Comparison of ENCODE assay signal across 11 mouse cellular contexts in the genomic region with DNA sequence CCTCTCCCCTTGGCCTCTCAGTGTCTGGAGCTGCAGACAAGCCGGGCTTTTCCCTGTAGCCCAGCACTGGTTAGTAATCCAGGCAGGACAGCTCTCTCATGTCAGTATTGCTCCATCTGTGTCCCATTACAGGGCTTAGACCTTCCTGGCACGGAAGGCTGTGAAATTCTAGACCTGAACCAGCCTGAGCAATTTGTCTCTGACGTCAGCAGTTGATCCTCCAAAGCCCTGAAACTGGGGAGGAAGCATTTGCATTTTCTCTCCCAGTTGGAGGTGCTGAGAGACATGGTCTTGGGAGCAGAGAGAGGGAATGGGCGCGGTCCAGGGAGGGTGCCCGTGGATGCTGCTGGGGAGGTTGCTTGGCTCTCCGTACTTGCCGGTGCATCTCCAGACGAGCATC. TPM values are rescaled to one million over a fixed set of nuclear protein-coding genes. Genes with fewer than 3 reads are reported as not detected.
DNase-seq lines count a peak whose midpoint lies in the region; ATAC-seq lines count a peak whose summit lies in the region.
"Had no signal": no experiment of that assay in that cellular context is flagged by ENCODE, and none has a peak within 500 bp of the region (broad histone marks: within the 10 kb centered on the region; RNA-seq: fewer than 3 reads in every experiment).

No protein-coding gene starts in this region.

- H3K4me3 ChIP-seq in intestine, embryonic 16.5 days (ENCODE audit: low read length): no peak overlapping the region
- H3K4me3 ChIP-seq in midbrain, embryonic 11.5 days (ENCODE audit: low read depth, low read length): no peak overlapping the region

- ATAC-seq in intestine, embryonic 16.5 days: peak; percentile 58; the same call in 1 of the 2 replicates
- no peak for ATAC-seq in megakaryocyte progenitor cell, adult 5-6 weeks (replicated peaks; ENCODE audit: poor library complexity)
- ATAC-seq in midbrain, embryonic 11.5 days (ENCODE audit: low FRiP score): no peak

- H3K4me2 ChIP-seq in intestine, embryonic 16.5 days (ENCODE audit: low read depth, low read length): no peak overlapping the region
- H3K4me2 ChIP-seq in midbrain, embryonic 11.5 days: no peak overlapping the region

- no peak overlapping the region for H3K27ac ChIP-seq in intestine, embryonic 16.5 days (ENCODE audit: low read length)
- H3K27ac ChIP-seq in midbrain, embryonic 11.5 days (ENCODE audit: low read depth, low read length): no peak overlapping the region; the same call in 1 of the 2 replicates

- no peak overlapping the region for H3K9ac ChIP-seq in intestine, embryonic 16.5 days (ENCODE audit: low read depth, low read length)
- no peak overlapping the region for H3K9ac ChIP-seq in midbrain, embryonic 11.5 days (ENCODE audit: low read length)

- 35% methylated on average over 9 of the region's 9 CpGs for WGBS in intestine, embryonic 16.5 days
- 42% methylated on average over 9 of the region's 9 CpGs for WGBS in midbrain, embryonic 11.5 days

- peak; percentile 4 to 10 for DNase-seq in heart, adult 9 months (ENCODE audit: low spot score in 2 of 2)
- no peak for DNase-seq in heart, postnatal 25 days (ENCODE audit: low spot score)
- peak; percentile 23 for DNase-seq in urinary bladder, postnatal 25 days (ENCODE audit: low spot score)
- no peak for DNase-seq in urinary bladder, adult 2 months (ENCODE audit: low spot score)
- DNase-seq in midbrain, embryonic 11.5 days (ENCODE audit: low spot score, missing footprints): no peak
- no peak for DNase-seq in adrenal gland, postnatal 36 days
- DNase-seq: heart, postnatal 36 days had no signal

- intact Hi-C loops in heart, postnatal 25 days (cut with DNase I): no loop called here

- peaks cover 4% of the 10 kb centered on the region; the same call in 1 of the 2 replicates for H3K4me1 ChIP-seq in intestine, embryonic 16.5 days (ENCODE audit: control insufficient read depth, insufficient read depth, low read length)
- no peaks in the 10 kb centered on the region; the same call in 1 of the 2 replicates for H3K4me1 ChIP-seq in midbrain, embryonic 11.5 days (ENCODE audit: control insufficient read depth, insufficient read depth, low read length)

- no peaks in the 10 kb centered on the region for H3K27me3 ChIP-seq in intestine, embryonic 16.5 days (replicated peaks; ENCODE audit: control insufficient read depth, insufficient read depth, low read length)
- no peaks in the 10 kb centered on the region for H3K27me3 ChIP-seq in midbrain, embryonic 11.5 days (ENCODE audit: control insufficient read depth, insufficient read depth, low read length)

- H3K36me3 ChIP-seq in intestine, embryonic 16.5 days (ENCODE audit: control insufficient read depth, insufficient read depth, low read length): no peaks in the 10 kb centered on the region
- H3K36me3 ChIP-seq in midbrain, embryonic 11.5 days (ENCODE audit: control insufficient read depth, insufficient read depth, low read length): no peaks in the 10 kb centered on the region

- no peaks in the 10 kb centered on the region; the same call in 1 of the 2 replicates for H3K9me3 ChIP-seq in intestine, embryonic 16.5 days (ENCODE audit: control insufficient read depth, low read length)
- H3K9me3 ChIP-seq in midbrain, embryonic 11.5 days (ENCODE audit: control insufficient read depth, low read length): no peaks in the 10 kb centered on the region

RNA-seq across cellular contexts. Expression of a gene that starts 19.0 kb away (rescaled TPM):
- total RNA-seq in heart, postnatal 25 days (2021): under 1 TPM; 0.21 to 0.22 TPM
- 0.04 TPM in 1 of 2 replicates, not detected in the other for polyA plus RNA-seq in urinary bladder, adult 2 months (2012; rRNA removed)
- polyA plus RNA-seq in intestine, embryonic 16.5 days (2015; fragmentation: Nextera tagmentation; extraction: Ambion mirVana): not detected in 2 replicates
- not detected in 2 replicates for total RNA-seq in megakaryocyte progenitor cell, adult 5-6 weeks (2015)
- total RNA-seq in megakaryocyte progenitor cell, adult 5-6 weeks (2017): not detected in 2 replicates
- 0.08 and 0.27 TPM in 2 replicates for polyA plus RNA-seq in midbrain, embryonic 11.5 days (2014; fragmentation: Nextera tagmentation; extraction: Ambion mirVana)
- under 1 TPM in 1 of 2 experiments, not detected in 1; 0.26 TPM for total RNA-seq in adrenal gland, postnatal 36 days (2021)
- total RNA-seq: common myeloid progenitor, adult 5-6 weeks had no signal
- polyA plus RNA-seq: C2C12 had no signal

RNA-seq across cellular contexts. Expression of a gene that starts 31.2 kb away (rescaled TPM):
- total RNA-seq in heart, postnatal 25 days (2021): 1 to 10 TPM; 7.8 to 8.3 TPM
- 64.0 and 72.1 TPM in 2 replicates for polyA plus RNA-seq in urinary bladder, adult 2 months (2012; rRNA removed)
- polyA plus RNA-seq in intestine, embryonic 16.5 days (2015; fragmentation: Nextera tagmentation; extraction: Ambion mirVana): 22.3 and 22.6 TPM in 2 replicates
- not detected in 2 replicates for total RNA-seq in megakaryocyte progenitor cell, adult 5-6 weeks (2015)
- total RNA-seq in megakaryocyte progenitor cell, adult 5-6 weeks (2017): not detected in 2 replicates
- polyA plus RNA-seq in midbrain, embryonic 11.5 days (2014; fragmentation: Nextera tagmentation; extraction: Ambion mirVana): 119 and 125 TPM in 2 replicates
- total RNA-seq in adrenal gland, postnatal 36 days (2021): 1 to 10 TPM; 5.1 to 7.4 TPM
- total RNA-seq: common myeloid progenitor, adult 5-6 weeks had no signal

Comparison
In these comparisons a context has a peak if more than half of its experiments do, and no peak if none do; other contexts are left out.
1. DNase-seq: peak in heart, adult 9 months (2 of 2) and urinary bladder, postnatal 25 days (single experiment); none in heart, postnatal 25 days (single experiment), urinary bladder, adult 2 months (single experiment), midbrain, embryonic 11.5 days (single experiment) and adrenal gland, postnatal 36 days (0 of 2).
2. RNA of a gene that starts 31.2 kb away (total RNA-seq): 7.8 to 8.3 TPM in heart, postnatal 25 days and 5.1 to 7.4 TPM in adrenal gland, postnatal 36 days; not detected in megakaryocyte progenitor cell, adult 5-6 weeks; every median in the first group is over 4 times any median in the second.